Mouse (Mus musculus) forebrain, embryonic 15.5 days (tissue): Measurements from ENCODE around the gene St6galnac4. TPM values are rescaled to one million over a fixed set of nuclear protein-coding genes. Genes with fewer than 3 reads are reported as not detected.

Experiments used
- polyA plus RNA-seq: library from polyadenylated mRNA; unstranded; fragments of >200 nt; fragmentation: Nextera tagmentation; extraction: Ambion mirVana; gene quantifications from 2 replicates; pipeline ENCODE4 v1.2.1, GENCODE M21; 2015

The St6galnac4 gene
- polyA plus RNA-seq, 1 experiment from 2014 or later: 26.4 TPM

Other genes starting within 250 kb of the St6galnac4 start
- gene Ciz1, start 234.8 kb upstream of the St6galnac4 start, polyA plus RNA-seq: 54.0 and 55.3 TPM in 2 replicates
- gene Dnm1, start 233.8 kb upstream of the St6galnac4 start, polyA plus RNA-seq: 23.7 and 29.1 TPM in 2 replicates
- 79.5 and 80.9 TPM in 2 replicates for gene 1110008P14Rik, start 205.2 kb upstream of the St6galnac4 start, polyA plus RNA-seq
- gene Lcn2, start 198.8 kb upstream of the St6galnac4 start, polyA plus RNA-seq: 0.51 and 0.63 TPM in 2 replicates
- gene Ptges2, start 191.2 kb upstream of the St6galnac4 start, polyA plus RNA-seq: 39.9 and 40.3 TPM in 2 replicates
- 6.3 and 7.0 TPM in 2 replicates for gene Naif1, start 136.6 kb upstream of the St6galnac4 start, polyA plus RNA-seq
- 46.4 and 48.2 TPM in 2 replicates for gene Slc25a25, start 135.7 kb upstream of the St6galnac4 start, polyA plus RNA-seq
- 5.7 and 6.1 TPM in 2 replicates for gene Fam102a, start 51.8 kb upstream of the St6galnac4 start, polyA plus RNA-seq
- gene Dpm2, start 16.2 kb upstream of the St6galnac4 start, polyA plus RNA-seq: 136 TPM in 2 replicates
- gene Pip5kl1, start 12.3 kb upstream of the St6galnac4 start, polyA plus RNA-seq: 3.5 and 4.2 TPM in 2 replicates
- 0.23 and 0.24 TPM in 2 replicates for gene 9430097D07Rik, start 11.4 kb upstream of the St6galnac4 start, polyA plus RNA-seq
- 16.6 and 19.3 TPM in 2 replicates for gene St6galnac6, start 12.6 kb downstream of the St6galnac4 start, polyA plus RNA-seq
- 74.1 and 79.6 TPM in 2 replicates for gene Ak1, start 34.7 kb downstream of the St6galnac4 start, polyA plus RNA-seq
- 23.4 and 25.1 TPM in 2 replicates for gene Eng, start 59.5 kb downstream of the St6galnac4 start, polyA plus RNA-seq
- 19.9 and 21.2 TPM in 2 replicates for gene Fpgs, start 117.0 kb downstream of the St6galnac4 start, polyA plus RNA-seq
- gene Cdk9, start 126.0 kb downstream of the St6galnac4 start, polyA plus RNA-seq: 88.0 and 98.2 TPM in 2 replicates
- gene Sh2d3c, start 134.0 kb downstream of the St6galnac4 start, polyA plus RNA-seq: 39.5 and 39.7 TPM in 2 replicates
- 2.4 and 2.7 TPM in 2 replicates for gene 6330409D20Rik, start 153.9 kb downstream of the St6galnac4 start, polyA plus RNA-seq
- gene Tor2a, start 170.1 kb downstream of the St6galnac4 start, polyA plus RNA-seq: 63.2 and 66.3 TPM in 2 replicates
- gene Ttc16, start 188.5 kb downstream of the St6galnac4 start, polyA plus RNA-seq: 0.61 and 0.66 TPM in 2 replicates
- 4.8 and 6.6 TPM in 2 replicates for gene Ptrh1, start 188.7 kb downstream of the St6galnac4 start, polyA plus RNA-seq
- 0.61 and 1.0 TPM in 2 replicates for gene Cfap157, start 197.3 kb downstream of the St6galnac4 start, polyA plus RNA-seq